Mouse (Mus musculus): ENCODE data around the gene Rogdi. TPM values are rescaled to one million over a fixed set of nuclear protein-coding genes. Genes with fewer than 3 reads are reported as not detected.

The Rogdi gene
- polyA plus RNA-seq, 1 experiment from 2014 or later, result 60.4 TPM

DNA sequence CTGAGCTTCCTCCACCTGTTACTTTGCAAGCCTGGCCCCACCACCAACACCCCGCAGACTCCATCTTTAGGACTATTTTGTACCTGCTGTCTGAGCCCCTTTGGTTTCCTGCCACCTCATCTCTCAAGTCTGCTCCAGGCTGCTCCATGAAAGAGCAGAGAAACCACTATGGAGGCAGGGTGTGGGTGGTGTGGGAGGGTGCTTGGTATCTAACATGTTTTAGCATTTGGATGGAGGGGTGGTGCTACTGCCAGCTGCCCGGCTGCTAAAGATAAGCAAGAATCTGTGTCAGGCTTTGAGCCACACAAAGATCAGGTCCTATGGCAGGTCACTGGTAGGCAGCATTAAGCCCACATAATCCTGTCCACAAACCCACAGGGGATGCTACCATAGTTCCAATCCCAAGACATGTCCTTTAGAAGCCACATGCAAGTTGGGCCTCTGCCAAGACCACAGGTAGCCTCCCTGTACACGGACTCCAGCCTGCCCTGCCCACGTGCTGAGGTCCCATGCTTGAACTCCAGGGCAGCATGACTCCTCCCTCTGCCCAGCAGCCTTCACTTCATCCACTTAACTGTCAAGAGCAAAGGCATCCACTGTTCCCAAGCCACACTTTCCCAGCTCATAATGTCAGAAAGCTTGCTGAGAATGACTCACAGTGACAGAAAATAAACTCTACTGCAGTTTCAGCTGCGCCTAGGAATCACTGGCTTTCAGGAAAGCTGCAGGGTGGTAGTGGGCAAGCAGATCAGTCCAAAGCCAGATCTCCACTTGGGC lies 34.9 kb downstream of the Rogdi start:
- H3K9ac ChIP-seq (replicated peaks; ENCODE audit: low read depth), result no peak overlapping the region
- DNase-seq (ENCODE audit: low spot score) (peak; percentile 87), ATAC-seq (peak; percentile 95)
- no peaks in the 10 kb centered on the region for H3K36me3 ChIP-seq (ENCODE audit: insufficient read depth, low read length)
- H3K4me3 ChIP-seq (ENCODE audit: low read depth, low read length), result no peak overlapping the region
- no peaks in the 10 kb centered on the region for H3K9me3 ChIP-seq (ENCODE audit: low read length)
- no peaks in the 10 kb centered on the region for H3K27me3 ChIP-seq (replicated peaks; ENCODE audit: insufficient read depth, low read length)
- 41% methylated on average over 5 of the region's 5 CpGs for WGBS
- H3K4me2 ChIP-seq (replicated peaks; ENCODE audit: low read depth, low read length), result no peak overlapping the region
- H3K4me1 ChIP-seq (ENCODE audit: insufficient read depth, low read depth, low read length), result no peaks in the 10 kb centered on the region
- H3K27ac ChIP-seq (ENCODE audit: low read length), result 0 out of 2 replicates have a peak overlapping the region, but pooled peaks have one; percentile 47
- TF ChIP-seq EP300 (IDR thresholded peaks at IDR 0.05), result no peak
- TF ChIP-seq CTCF (IDR thresholded peaks at IDR 0.05), result no peak

DNA sequence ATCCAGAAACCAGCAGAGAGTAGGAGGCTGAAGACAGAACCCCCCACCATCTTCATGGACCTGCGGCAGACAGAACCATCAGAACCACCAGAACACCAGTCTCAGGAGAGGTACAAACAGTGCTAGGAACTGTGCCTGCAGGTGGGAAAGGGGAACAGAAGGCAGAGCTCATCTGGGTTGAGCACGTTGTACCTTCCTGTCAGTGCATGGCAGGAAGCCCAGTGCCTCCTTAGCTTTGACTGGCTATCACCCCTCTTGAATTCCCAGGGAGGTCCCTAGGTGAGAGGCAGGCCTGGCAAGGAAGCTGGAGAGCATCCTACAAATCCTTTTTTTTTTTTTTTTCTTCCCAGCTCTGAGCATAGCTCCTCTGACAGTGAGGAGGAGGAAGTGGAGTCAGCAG lies 37.2 kb downstream of the Rogdi start:
- Histone ChIP-seq H3K9me3 (ENCODE audit: low read length) (no peaks in the 10 kb centered on the region), H3K9ac (replicated peaks; ENCODE audit: low read depth) (no peak overlapping the region), H3K36me3 (ENCODE audit: insufficient read depth, low read length) (no peaks in the 10 kb centered on the region), H3K4me3 (ENCODE audit: low read depth, low read length) (no peak overlapping the region), H3K27me3 (replicated peaks; ENCODE audit: insufficient read depth, low read length) (no peaks in the 10 kb centered on the region), H3K4me2 (replicated peaks; ENCODE audit: low read depth, low read length) (no peak overlapping the region), H3K4me1 (ENCODE audit: insufficient read depth, low read depth, low read length) (no peaks in the 10 kb centered on the region), H3K27ac (ENCODE audit: low read length) (no peak overlapping the region)
- no peak for ATAC-seq
- 57% methylated on average over 2 of the region's 2 CpGs for WGBS
- no peak for TF ChIP-seq CTCF (IDR thresholded peaks at IDR 0.05)
- TF ChIP-seq EP300 (IDR thresholded peaks at IDR 0.05), result no peak
- DNase-seq (ENCODE audit: low spot score), result no peak

DNA sequence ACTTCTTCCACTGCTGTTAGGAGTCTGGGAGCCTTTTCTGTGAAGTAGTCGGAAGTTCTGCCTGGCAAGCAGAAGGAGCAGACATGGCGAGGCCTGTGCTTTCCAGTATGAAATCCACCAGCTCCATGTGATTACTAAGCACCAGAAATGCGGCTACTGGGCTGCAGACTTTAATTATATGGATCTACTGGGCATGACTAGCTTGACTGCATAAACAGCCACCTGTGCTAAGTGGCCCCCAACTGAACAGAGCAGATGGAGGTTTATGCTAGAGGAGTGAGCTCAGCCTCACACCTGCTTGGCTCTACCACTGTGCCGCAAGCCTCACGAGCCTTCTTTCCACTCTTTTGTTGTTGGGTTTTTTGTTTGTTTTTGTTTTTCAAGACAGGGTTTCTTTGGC lies 38.8 kb downstream of the Rogdi start:
- 86% methylated on average over 5 of the region's 5 CpGs for WGBS
- DNase-seq (ENCODE audit: low spot score), result no peak
- ATAC-seq, result no peak

DNA sequence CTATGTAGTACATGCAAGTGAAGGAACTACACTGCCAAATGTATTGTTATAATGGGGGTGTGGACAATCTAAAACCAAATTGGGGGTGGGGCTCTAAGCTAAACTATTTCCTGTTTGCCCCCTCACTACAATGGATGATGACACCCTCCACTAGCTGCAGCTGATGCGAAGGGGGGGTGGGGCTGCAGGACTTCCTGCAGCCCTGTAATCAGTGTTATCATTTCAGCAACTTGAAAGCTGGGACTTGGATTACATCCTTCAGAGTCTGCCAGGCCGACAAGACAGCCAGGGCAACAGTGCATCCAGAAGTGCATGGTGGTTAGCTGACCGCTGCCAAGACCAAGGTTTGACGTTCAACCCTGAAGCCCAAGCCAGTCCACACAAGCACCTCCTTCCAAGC lies 41.7 kb downstream of the Rogdi start:
- Histone ChIP-seq H3K9ac (replicated peaks; ENCODE audit: low read depth) (no peak overlapping the region), H3K4me3 (ENCODE audit: low read depth, low read length) (no peak overlapping the region), H3K27ac (ENCODE audit: low read length) (peak overlapping the region; percentile 71), H3K27me3 (replicated peaks; ENCODE audit: insufficient read depth, low read length) (no peaks in the 10 kb centered on the region), H3K4me2 (replicated peaks; ENCODE audit: low read depth, low read length) (no peak overlapping the region), H3K9me3 (ENCODE audit: low read length) (no peaks in the 10 kb centered on the region), H3K36me3 (ENCODE audit: insufficient read depth, low read length) (no peaks in the 10 kb centered on the region), H3K4me1 (ENCODE audit: insufficient read depth, low read depth, low read length) (no peaks in the 10 kb centered on the region)
- no peak for TF ChIP-seq CTCF (IDR thresholded peaks at IDR 0.05)
- peak; percentile 84 for TF ChIP-seq EP300 (IDR thresholded peaks at IDR 0.05)
- WGBS, result 58% methylated on average over 4 of the region's 4 CpGs
- DNase-seq (ENCODE audit: low spot score) (peak; percentile 78), ATAC-seq (peak; percentile 89)

More for the DNA sequence above, 38.8 kb downstream of the Rogdi start:
- no peak overlapping the region for H3K9ac ChIP-seq (replicated peaks; ENCODE audit: low read depth)
- H3K36me3 ChIP-seq (ENCODE audit: insufficient read depth, low read length), result no peaks in the 10 kb centered on the region
- H3K4me1 ChIP-seq (ENCODE audit: insufficient read depth, low read depth, low read length), result no peaks in the 10 kb centered on the region
- H3K4me3 ChIP-seq (ENCODE audit: low read depth, low read length), result no peak overlapping the region
- no peak overlapping the region for H3K4me2 ChIP-seq (replicated peaks; ENCODE audit: low read depth, low read length)
- no peaks in the 10 kb centered on the region for H3K9me3 ChIP-seq (ENCODE audit: low read length)
- H3K27ac ChIP-seq (ENCODE audit: low read length), result no peak overlapping the region
- TF ChIP-seq CTCF (IDR thresholded peaks at IDR 0.05), result no peak
- no peak for TF ChIP-seq EP300 (IDR thresholded peaks at IDR 0.05)
- no peaks in the 10 kb centered on the region for H3K27me3 ChIP-seq (replicated peaks; ENCODE audit: insufficient read depth, low read length)

DNA sequence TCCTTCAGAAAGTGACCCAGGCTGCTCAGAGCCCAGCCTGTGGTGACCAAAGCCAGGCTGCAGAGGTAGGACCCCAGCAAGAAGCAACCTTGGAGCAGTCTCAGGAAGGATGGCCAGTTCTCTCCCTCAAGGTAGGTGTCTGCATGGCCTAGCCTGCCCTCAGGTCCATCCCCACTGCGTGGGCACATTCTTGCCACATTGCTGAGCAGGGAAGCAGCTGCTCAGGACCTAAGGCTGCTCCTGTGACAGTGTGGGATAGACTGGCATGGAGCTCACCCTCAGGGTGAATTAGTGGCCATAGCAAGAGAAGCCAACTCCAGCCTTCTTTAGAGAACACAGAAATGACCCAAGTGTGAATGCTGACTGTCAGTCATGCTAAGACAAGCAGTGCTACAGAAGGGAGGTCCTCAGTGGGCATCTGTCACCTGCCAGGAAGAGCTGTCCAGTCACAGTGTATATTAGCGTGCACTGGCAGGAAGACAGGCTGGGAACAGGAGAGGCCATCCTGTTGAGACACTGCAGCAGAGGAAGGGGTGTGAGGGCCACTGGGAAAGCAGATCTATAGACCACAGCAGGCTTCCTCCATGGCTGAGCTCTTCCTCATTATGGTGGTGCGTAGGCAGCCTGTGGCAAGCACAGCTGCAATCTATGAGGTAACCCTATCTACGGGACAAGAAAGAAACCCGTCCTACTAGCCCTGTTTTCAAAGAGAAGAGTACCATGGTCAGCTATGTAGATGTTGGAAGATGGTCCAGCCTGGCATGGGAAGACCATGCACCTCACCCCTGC lies 44.1 kb downstream of the Rogdi start:
- Histone ChIP-seq H3K4me2 (replicated peaks; ENCODE audit: low read depth, low read length) (no peak overlapping the region), H3K4me3 (ENCODE audit: low read depth, low read length) (no peak overlapping the region), H3K27me3 (replicated peaks; ENCODE audit: insufficient read depth, low read length) (no peaks in the 10 kb centered on the region), H3K4me1 (ENCODE audit: insufficient read depth, low read depth, low read length) (no peaks in the 10 kb centered on the region), H3K9ac (replicated peaks; ENCODE audit: low read depth) (no peak overlapping the region), H3K36me3 (ENCODE audit: insufficient read depth, low read length) (no peaks in the 10 kb centered on the region), H3K27ac (ENCODE audit: low read length) (no peak overlapping the region), H3K9me3 (ENCODE audit: low read length) (no peaks in the 10 kb centered on the region)
- DNase-seq (ENCODE audit: low spot score), result peak; percentile 41
- TF ChIP-seq EP300 (IDR thresholded peaks at IDR 0.05), result 0 out of 2 replicates have a peak, but pooled peaks have one; percentile 22
- TF ChIP-seq CTCF (IDR thresholded peaks at IDR 0.05), result no peak
- 80% methylated on average over 5 of the region's 5 CpGs for WGBS
- peak; percentile 32; the same call in 1 of the 2 replicates for ATAC-seq

DNA sequence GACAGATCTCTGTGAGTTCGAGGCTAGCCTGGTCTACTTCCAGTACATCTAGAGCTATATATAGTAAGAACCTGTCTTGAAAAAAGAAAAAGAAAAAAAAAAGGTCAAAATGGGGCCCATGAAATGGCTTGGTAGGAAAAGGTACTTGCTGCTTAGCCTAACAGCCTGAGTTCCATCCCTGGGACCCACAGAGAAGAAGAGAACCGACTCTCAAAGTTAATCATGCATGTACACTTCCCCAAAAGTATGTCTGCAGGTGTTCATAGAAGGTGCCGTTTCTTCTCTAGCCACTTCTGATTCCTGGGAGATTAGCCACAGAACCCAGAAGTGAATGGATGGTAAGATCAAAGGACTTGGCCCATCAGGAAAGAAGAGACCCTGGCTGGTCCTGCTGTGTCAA lies 44.9 kb downstream of the Rogdi start:
- Histone ChIP-seq H3K36me3 (ENCODE audit: insufficient read depth, low read length) (no peaks in the 10 kb centered on the region), H3K9ac (replicated peaks; ENCODE audit: low read depth) (no peak overlapping the region), H3K4me2 (replicated peaks; ENCODE audit: low read depth, low read length) (no peak overlapping the region), H3K9me3 (ENCODE audit: low read length) (no peaks in the 10 kb centered on the region), H3K27ac (ENCODE audit: low read length) (no peak overlapping the region), H3K4me3 (ENCODE audit: low read depth, low read length) (no peak overlapping the region), H3K4me1 (ENCODE audit: insufficient read depth, low read depth, low read length) (no peaks in the 10 kb centered on the region), H3K27me3 (replicated peaks; ENCODE audit: insufficient read depth, low read length) (no peaks in the 10 kb centered on the region)
- no peak for TF ChIP-seq CTCF (IDR thresholded peaks at IDR 0.05)
- no peak for TF ChIP-seq EP300 (IDR thresholded peaks at IDR 0.05)
- WGBS, result 72% methylated on average over 3 of the region's 3 CpGs
- DNase-seq (ENCODE audit: low spot score) (no peak), ATAC-seq (no peak)
